Mouse (Mus musculus): Measurements from ENCODE around the gene Pofut2. TPM values are rescaled to one million over a fixed set of nuclear protein-coding genes. Genes with fewer than 3 reads are reported as not detected.
A peak's percentile ranks its signal among the peaks of the same experiment; 100 is the strongest.
"Not testable (repeated sequence)": the region's sequence is repeated elsewhere in the genome, so short reads cannot be mapped to it uniquely, and the experiment has no call there.

Gene Pofut2
- total and polyA plus RNA-seq, 3 experiments, result 73.0 to 117 (median 87.9) TPM

DNA sequence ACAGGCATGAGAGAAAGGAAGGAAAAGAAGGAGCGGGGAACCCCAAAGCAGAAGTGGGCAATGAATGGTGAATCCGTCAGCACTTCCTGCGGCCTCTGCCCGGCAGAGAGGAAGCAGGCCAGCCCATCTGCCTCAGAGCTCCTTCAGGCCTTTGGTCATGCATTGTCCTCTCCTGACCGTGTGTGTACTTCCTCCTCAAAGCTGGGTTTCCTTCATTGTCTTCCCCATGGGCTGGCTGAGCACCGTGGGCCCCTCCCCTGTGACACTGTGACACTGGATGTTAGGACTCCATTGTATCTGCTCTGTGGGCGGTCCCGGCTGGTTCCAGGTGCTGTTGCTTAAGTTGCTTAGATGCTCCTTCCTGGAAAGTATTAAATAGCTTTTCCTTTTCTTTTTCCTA is 7.3 kb downstream of the Pofut2 start:
- DNase-seq, result no peak

DNA sequence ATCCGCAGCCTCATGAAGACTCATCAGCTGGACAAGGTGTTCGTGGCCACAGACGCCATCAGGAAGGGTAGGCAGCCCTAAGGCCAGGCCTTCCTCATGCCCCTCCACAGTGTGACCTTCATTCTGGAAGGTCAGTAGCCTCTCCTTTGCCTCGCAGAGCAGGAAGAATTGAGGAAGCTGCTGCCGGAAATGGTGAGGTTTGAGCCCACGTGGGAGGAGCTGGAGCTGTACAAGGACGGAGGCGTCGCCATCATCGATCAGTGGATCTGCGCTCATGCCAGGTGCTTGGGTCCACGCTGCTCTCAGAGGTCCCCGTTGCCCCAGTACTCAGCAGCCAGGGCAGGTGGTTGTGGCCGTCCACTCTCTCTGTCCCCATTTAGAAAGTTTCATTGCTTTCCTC is 8.0 kb downstream of the Pofut2 start:
- DNase-seq, result no peak

DNA sequence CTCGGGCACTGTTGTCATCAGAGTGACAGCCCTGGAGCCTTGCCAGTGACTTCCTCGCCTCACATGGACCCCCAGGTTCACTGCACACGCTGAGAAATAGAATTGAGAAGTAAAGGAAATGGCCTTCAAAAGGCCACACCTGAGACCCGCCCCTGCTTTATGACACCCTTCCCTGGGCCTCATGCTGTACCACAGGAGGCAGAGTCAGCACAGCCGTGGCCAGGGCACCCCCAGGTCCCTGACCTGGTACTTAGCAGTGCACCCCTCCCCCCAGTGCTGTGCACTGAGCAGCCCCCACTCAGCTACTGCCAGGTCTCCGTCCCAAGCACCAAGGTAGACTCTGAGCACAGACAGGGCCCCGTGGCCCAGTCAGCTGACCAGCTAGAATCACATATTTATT is 10.1 kb downstream of the Pofut2 start:
- DNase-seq, result no peak

DNA sequence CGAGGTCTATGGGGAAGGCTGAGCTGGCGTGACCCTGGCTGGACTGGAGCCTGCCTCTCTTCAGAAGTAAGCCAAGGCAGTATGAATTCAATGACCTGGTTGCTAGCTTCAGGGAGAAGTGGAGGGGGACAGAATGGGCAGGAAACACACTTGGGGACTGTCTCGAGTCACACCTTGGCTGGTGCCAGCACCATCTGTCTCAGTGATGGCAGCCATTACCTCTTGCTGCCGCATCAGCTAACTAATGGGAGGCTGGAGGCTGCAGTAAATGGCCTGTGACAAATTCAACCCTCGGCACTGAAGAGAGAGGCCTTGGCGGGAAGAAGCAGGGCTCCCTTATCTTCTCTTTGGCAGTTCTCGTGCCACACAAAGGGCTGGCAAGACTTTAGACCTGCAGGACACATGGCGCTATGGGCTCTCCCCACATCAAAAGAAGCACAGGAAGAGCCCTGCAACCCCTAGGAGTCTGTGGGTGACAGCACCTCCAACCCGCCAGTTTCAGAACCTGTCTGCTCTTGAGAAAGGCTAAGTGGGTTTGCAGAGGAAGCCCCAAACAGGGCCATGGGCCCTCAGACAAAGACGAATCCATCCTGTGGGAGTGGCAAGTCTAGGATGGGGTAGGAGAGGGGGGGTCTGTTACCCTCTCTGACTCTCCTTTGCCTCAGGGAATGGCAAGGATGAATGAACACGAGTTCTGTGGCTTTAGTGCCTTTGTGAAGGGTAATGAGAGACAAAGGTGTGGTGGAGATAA is 14.1 kb downstream of the Pofut2 start:
- DNase-seq, result no peak

DNA sequence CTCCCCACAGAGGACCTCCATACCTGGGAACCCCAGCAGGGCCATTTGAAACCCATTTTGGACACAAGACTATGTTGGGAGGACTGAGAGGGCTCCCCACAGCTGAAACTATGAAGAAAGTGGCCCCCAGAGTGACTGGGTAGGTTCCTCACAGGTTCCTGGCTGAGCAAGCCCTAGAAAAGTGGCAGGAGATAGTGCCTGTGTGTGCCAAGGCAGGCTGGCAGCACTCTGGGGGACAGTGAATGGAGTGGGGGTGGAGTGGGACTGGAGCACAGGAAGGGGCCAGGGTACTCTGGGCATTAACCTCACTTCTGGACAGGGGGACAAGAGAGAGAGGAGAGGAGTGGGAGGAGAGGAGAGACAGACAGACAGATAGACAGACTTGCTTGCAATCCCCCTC is 14.8 kb downstream of the Pofut2 start:
- DNase-seq, result no peak

DNA sequence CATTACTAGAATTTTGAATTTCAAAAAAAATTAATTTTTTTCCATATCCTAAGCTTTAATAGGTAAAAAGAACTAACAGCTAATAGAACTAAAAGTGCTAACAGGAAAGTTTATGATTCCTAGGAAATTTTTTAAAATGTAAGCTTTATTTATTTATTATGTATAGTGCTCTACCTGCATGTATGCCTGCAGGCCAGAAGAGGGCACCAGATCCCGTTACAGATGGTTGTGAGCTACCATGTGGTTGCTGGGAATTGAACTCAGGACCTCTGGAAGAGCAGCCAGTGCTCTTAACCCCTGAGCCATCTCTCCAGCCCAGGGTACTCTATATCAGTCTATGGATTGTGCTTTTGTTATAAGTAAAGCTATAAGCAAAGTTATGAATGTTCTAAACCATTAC is 23.1 kb downstream of the Pofut2 start:
- not testable (repeated sequence) for DNase-seq

DNA sequence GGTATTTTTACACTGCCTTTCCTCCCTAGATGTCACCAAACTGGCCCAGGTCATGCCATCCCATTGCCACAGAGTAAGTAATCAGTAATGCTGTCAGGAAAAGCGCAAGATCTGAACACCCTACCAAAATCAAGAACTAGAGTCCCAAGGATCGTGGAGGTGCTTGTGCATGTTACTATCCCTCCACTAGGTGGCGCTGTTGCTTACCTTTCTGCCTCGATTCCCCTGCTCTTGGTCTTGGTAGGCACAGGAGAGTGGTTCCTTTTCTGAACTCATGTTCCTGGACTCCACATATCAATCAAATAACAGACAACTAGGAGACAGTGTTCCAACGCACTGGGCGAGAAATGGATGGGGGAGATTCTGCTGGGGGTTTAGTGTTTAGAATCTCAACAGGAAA is 23.8 kb downstream of the Pofut2 start:
- DNase-seq, result peak; percentile 53

DNA sequence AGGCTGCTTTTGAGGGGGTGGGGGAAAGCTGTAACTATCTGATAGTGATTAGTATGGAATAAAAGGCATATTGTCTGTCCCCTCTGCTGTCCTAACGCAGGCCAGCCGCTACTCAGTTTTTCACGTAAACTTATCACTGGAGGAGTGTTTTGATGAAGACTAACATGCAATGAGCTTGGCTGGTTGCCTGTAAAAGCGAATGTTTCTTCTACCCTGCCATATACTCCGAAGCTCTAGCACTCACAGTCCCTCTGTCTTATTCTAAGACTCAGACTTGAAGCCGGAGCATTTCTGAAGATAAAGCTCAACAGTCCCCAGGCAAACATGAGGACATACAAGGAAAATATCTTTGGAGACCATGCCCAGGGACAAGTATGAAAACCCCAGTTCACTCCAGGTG is 25.8 kb downstream of the Pofut2 start:
- DNase-seq, result no peak

DNA sequence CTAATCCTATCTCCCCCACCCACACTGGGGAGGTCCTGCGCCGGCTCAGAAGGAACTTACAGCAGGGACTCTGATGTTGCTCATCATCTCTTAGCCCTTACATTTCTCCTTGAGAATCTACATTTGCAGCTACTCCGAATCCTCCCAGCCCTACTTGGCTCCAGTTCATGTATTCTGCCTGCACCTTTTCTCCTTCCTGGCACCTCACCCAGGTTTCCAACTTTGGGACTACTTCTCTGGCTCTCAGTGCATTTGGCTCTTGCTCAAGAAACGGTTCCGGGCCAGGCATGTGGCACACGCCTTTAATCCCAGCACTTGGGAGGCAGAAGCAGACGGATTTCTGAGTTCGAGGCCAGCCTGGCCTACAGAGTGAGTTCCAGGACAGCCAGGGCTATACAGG is 28.6 kb downstream of the Pofut2 start:
- DNase-seq, result no peak

DNA sequence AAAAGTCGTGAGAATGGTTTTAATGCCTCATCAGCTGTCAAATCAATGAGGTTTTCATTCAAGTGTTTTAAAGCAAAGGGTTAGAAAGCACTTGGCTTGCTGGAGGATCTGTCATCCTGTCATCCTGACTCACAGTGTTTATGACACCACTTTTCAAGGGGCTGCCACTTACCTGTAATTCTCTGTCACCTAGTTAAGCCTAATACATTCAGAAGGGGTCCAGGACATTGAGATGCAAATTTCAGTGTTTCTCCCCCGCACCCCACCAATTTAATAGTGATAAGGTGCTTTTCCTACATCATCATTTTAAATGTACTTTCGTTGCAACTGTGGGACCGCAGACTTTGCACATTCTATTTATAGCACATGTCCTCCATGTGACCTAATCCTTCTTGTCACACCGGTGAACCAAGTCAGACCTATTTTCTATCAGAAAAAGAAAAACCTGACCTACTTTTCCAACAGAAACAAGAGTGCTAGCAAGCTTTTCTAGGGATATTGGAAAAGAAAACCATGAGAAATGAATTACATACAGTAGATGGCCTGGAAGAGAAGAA is 29.7 kb downstream of the Pofut2 start:
- DNase-seq, result no peak

DNA sequence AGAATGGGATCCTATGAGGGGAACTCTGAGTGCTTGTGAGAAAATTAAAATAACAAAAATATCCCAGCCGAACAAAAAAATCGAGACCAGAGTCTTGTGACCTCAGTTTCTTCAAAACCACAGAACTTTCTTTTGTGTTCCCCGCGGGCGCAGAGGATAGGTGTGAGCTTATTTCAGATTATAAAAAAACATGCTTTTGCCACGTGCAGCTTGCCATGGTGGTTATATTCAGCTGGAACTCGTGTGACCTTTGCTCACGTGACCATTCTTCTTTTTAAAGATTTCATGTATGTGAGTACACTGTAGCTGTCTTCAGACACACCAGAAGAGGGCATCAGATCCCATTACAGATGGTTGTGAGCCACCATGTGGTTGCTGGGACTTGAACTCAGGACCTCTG is 30.5 kb downstream of the Pofut2 start:
- no peak for DNase-seq

DNA sequence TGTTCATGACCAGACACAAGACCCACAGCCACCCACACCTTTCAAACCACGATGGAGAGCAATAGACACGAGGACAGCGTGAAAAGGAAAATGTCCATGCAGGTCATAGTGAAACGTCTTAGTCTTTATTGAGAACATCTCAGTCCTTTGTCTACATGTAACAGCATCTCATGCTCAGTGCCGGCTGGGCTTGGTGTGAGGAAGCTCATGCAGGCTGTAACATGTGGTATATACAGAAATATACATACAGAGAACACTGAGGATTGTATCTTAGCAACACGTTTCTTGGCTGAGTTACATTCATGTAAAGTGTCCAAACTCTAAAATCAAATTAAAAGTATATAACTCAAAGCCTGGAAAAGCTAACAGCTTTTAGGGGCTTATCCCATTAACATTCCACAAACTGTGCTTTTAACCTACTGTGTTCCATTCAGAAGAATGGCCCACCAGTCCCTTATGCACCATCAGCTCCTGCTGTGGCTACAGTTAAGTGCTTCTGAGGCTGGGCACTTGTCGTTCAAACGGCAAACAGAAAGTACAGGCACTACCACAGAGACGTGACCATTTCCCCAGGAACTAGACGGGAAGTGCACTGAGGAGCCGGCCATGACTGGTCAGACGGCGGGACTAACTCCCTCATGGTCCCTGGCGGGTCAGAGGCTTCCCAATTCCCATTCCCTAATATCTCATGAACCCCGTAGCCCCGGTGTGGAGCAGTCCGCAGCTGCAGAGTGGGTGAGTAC is 31.8 kb downstream of the Pofut2 start:
- DNase-seq, result no peak

DNA sequence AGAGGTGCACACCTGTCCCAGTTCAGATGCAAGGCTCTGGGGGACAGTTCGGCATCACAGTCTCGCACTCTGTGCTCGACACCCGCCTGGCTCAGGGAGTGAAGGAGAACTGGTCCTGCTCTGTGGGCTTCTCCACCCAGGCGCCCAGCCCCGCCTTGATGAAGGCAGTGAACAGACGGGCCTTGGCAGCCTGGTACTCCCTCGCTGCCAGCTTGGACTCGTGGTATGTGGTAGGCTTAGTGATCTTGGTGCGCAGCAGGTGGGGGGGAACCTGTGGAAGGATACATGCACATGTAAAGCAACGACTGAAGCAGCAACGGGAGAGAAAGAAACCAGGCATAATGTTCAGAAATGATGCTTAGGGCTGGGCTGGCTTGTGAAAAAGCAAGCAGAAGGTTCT is 35.7 kb downstream of the Pofut2 start:
- no peak for DNase-seq

DNA sequence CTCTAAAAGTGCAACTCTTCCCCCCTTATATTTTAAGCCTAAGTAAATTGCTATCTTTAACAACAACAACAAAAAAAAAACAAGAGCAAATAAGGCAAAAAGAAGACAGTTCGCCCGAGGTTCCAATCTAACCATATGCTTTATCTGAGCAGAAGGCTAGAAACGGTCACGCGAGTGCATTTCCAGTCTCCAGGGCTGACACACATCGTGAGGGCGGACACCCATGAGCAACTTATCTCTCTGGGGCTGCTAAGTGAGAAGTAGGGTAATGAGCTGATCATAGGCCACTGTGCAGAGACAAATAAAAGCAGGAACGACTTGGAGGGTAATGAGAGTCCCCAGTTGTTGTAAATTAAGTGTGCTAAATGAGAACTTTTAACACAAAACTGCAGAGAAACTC is 39.6 kb downstream of the Pofut2 start:
- no peak for DNase-seq

DNA sequence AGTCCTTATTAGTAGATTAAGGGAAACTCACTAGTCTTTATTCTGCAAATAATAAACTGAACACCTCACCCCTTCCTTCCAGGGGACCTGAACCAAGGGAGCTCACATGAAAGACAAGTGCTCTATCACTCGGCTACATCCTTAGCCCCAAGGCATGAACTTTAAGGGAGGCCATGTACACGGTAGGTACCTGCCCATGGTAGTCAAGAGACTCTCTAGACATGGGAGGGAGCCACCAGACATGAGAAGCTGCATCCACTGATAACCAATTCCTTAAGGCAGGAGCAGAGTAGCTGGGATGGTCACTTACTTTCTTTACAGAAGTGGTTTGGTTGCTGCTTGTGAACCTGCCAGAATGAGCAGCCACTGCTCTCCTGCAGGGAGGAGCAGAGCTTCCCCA is 40.2 kb downstream of the Pofut2 start:
- no peak for DNase-seq

DNA sequence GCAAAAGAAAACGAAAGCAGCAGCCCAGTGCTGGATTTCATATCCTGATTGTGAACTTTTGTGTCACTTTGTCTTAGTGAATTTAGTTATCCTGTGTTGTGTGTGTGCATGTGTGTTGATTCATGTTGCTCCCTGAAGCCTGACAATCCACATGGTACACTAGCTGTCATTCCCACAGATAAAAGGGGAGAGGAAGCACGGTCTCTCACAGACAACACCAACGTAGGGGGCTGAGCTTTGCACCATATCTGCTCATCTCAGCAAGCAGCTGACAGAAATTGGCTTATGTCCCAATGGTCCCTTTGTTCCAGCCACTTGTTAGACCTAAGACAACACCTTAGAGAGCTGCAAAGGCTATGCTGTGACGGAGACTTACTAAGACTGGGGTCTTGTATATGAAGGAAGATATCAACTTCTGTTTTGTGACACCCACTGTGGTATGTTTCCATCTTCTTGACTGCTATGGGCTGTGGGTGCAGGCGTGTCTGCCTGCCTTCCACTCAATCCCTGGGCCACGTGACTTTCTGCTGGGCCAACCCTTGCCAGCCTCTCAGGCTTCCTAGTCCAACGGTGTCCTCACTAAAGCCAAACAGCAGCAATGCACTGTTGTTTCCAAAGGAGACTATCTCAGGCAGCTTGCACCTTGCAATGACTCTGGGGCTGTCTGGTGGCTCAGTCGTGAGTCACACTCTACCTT is 41.4 kb downstream of the Pofut2 start:
- DNase-seq, result no peak

DNA sequence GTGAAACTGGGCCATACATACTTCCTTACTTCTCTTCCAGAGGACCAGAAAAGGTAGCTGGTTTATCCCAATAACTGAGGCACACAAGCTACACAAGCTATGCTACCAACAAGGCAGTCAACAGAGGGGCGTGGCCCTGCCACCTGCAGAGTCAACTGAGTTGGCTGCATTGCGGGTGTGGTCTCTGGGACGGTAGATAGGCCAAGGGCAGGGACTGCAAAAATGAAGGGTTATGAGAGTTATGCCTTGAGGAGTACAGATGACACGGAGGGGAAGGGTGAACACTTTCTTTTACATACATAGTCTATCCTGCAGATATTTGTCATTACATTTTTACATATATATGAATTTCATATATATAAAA is 41.9 kb downstream of the Pofut2 start:
- DNase-seq, result no peak

DNA sequence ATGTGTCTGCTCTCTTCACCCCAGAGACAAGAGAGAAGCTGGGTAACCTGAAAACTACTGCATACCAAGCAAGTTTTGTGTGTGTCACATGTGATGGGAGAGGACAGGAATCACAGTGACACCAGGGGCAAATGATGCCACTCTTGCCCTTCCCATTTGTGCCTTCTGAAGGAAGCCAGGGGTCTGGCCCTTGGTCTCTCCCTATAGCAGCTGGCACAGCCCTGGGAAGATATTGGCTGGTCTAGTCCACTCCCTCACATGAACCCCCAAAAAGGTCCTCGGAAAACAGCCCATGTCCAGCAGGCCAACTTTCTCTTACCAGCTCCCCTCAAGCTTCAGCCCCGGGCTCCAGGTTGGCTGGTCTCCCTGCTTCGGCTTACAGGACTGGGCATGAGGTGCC is 45.3 kb downstream of the Pofut2 start:
- no peak for DNase-seq

DNA sequence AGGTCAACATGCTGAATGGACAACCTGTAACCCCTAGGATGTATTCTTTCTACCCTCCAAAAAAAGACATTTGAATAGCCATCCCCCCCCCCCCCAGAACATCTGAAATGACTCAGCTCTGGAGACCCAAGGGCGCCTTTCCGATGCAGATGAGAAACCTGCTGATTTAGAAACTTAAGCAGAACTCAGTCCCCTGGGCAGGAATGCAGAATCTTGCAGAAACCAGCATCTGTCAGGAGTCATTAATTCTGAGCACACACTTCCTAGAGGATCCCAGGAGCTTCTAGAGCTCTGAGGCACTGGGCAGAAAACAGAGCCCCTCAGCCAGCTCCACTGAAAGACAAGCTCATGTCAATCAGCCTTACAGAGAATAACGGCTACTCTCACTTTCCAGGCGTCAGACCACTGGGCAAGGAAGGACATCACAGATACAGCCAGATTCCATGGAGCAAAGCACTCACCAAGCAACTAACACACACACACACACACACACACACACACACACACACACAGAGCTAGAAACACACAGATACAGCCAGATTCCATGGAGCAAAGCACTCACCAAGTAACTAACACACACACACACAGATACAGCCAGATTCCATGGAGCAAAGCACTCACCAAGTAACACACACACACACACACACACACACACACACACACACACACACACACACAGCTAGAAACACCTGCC is 46.0 kb downstream of the Pofut2 start:
- DNase-seq, result no peak

DNA sequence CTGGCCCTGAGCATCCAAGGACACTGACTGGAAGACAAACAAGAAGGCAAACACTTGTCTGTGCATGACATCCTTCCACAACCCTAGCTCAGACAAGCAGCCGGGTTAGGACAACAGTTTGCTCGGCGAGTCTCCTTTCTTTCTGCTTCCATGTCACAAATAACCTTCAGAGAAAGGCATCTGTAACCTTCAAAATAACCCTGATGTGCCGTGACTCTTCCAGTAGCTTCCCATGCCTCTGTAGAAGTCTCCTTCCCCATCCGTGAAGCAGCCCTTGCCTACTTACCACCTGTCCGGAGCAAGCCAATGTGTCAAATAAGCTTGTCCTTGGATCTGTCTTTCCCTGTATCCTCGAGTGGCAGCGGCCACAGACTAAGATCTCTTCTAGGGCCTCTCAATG is 46.7 kb downstream of the Pofut2 start:
- peak; percentile 8 for DNase-seq

DNA sequence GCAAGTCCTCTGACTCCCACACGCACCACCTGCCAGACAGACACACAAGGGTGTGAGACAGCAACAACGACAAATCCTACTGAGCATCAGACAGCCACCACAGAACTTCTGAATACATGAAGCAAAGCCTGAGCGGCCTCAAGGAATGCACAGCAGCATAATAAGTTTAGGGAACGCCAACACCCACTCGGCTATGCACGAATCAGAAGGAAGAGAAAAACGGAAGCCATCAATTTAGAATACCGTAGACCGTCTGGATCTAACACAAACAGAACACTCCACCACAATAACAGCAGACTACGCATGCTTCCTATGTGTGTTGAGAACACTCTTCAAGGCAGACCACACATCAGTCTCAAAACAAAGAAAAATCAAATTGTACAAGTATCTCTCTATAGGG is 50.0 kb downstream of the Pofut2 start:
- DNase-seq, result no peak

DNA sequence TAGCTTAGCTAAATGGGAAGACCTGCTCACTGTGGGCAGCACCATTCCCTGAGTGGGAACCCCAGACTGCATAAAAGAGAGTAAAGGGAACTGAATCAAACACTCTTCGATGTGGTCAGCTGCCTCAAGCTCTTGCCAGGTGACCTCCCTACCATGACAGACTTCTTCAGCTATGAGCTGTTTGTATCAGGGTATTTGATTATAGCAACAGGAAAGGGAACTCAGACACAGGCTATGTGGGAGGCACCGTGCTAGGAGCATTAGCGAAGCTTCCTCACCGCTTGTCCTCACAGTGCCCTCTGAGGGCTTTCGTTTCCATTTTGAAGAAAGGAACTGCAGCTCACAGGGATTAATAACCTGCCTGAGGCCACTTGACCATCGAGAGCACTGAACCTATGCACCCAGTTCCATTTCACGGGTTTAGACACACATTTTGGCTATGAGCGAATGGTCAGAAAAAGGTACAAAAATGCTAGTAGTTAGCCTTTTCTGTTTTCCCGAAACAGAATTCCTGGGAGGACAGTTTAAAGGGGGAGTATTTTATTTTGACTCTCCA is 55.8 kb downstream of the Pofut2 start:
- no peak for DNase-seq

Measured in adrenal gland, adult 2 months (tissue).